Mouse (Mus musculus): ENCODE measurements around the gene Herc2. TPM values are rescaled to one million over a fixed set of nuclear protein-coding genes. Genes with fewer than 3 reads are reported as not detected.
"Not testable (repeated sequence)": the region's sequence is repeated elsewhere in the genome, so short reads cannot be mapped to it uniquely, and the experiment has no call there.

Gene Herc2
- 36.5 and 38.4 TPM in 2 replicates for polyA plus RNA-seq (2016; fragmentation: Nextera tagmentation; extraction: Ambion mirVana)

GRCm38 (mm10) chr7:56049831-56050321, at the start of gene Herc2:
Herc2 (plus strand) TSS chr7:56050196.
- Histone ChIP-seq H3K4me2 (replicated peaks) (peak within 1 kb of the TSS; percentile 76), H3K27ac (peak within 1 kb of the TSS; percentile 92), H3K9ac (peak within 1 kb of the TSS; percentile 80), H3K36me3 (no peaks in the 10 kb centered on the region), H3K27me3 (replicated peaks) (no peaks in the 10 kb centered on the region), H3K4me3 (peak within 1 kb of the TSS; percentile 79), H3K9me3 (no peaks in the 10 kb centered on the region), H3K4me1 (peaks cover 17% of the 10 kb centered on the region)
- ATAC-seq (ENCODE audit: low FRiP score, low read depth) = peak; percentile 99
- WGBS = under 1% methylated on average over 47 of the region's 47 CpGs

GRCm38 (mm10) chr7:56010318-56011017, 39.5 kb upstream of the Herc2 start:
- ATAC-seq (ENCODE audit: low FRiP score, low read depth) = no peak
- H3K4me2 ChIP-seq (replicated peaks) = no peak overlapping the region
- 66% methylated on average over 4 of the region's 4 CpGs for WGBS
- no peaks in the 10 kb centered on the region for H3K9me3 ChIP-seq
- no peaks in the 10 kb centered on the region for H3K4me1 ChIP-seq
- no peaks in the 10 kb centered on the region for H3K27me3 ChIP-seq (replicated peaks)
- 0 out of 2 replicates have a peak, but pooled peaks cover 2% of the 10 kb centered on the region for H3K36me3 ChIP-seq
- no peak overlapping the region for H3K27ac ChIP-seq
- no peak overlapping the region for H3K9ac ChIP-seq
- no peak overlapping the region for H3K4me3 ChIP-seq

- no peaks in the 10 kb centered on the region for H3K4me1 ChIP-seq
- H3K27ac ChIP-seq = no peak overlapping the region
- ATAC-seq (ENCODE audit: low FRiP score, low read depth) = no peak
- H3K4me3 ChIP-seq = no peak overlapping the region
- H3K36me3 ChIP-seq = 0 out of 2 replicates have a peak, but pooled peaks cover 2% of the 10 kb centered on the region
- no peak overlapping the region for H3K9ac ChIP-seq
- H3K27me3 ChIP-seq (replicated peaks) = no peaks in the 10 kb centered on the region
- no peaks in the 10 kb centered on the region for H3K9me3 ChIP-seq
- no peak overlapping the region for H3K4me2 ChIP-seq (replicated peaks)
These were observed 39.0 kb upstream of the Herc2 start for GRCm38 (mm10) chr7:56011018-56011333.

GRCm38 (mm10) chr7:56013261-56014001, 36.6 kb upstream of the Herc2 start:
- 98% methylated on average over 14 of the region's 14 CpGs for WGBS
- ATAC-seq (ENCODE audit: low FRiP score, low read depth) = no peak

GRCm38 (mm10) chr7:56014002-56014702, 35.8 kb upstream of the Herc2 start:
- not testable (repeated sequence) for H3K4me1 ChIP-seq; H3K9ac ChIP-seq; H3K9me3 ChIP-seq; ATAC-seq (ENCODE audit: low FRiP score, low read depth); H3K36me3 ChIP-seq; H3K4me3 ChIP-seq; H3K27ac ChIP-seq; H3K4me2 ChIP-seq (replicated peaks); H3K27me3 ChIP-seq (replicated peaks)
- WGBS = 91% methylated on average over 7 of the region's 18 CpGs

More at GRCm38 (mm10) chr7:56013261-56014001, 36.6 kb upstream of the Herc2 start:
- no peak overlapping the region for H3K4me2 ChIP-seq (replicated peaks)
- no peaks in the 10 kb centered on the region for H3K9me3 ChIP-seq
- no peak overlapping the region for H3K9ac ChIP-seq
- no peaks in the 10 kb centered on the region for H3K27me3 ChIP-seq (replicated peaks)
- H3K4me1 ChIP-seq = no peaks in the 10 kb centered on the region
- no peak overlapping the region for H3K4me3 ChIP-seq
- H3K27ac ChIP-seq = no peak overlapping the region
- 0 out of 2 replicates have a peak, but pooled peaks cover 2% of the 10 kb centered on the region for H3K36me3 ChIP-seq

GRCm38 (mm10) chr7:56015172-56015571, 34.8 kb upstream of the Herc2 start:
- H3K4me1 ChIP-seq = no peaks in the 10 kb centered on the region
- H3K4me3 ChIP-seq = no peak overlapping the region
- no peak overlapping the region for H3K4me2 ChIP-seq (replicated peaks)
- no peak overlapping the region for H3K9ac ChIP-seq
- H3K36me3 ChIP-seq = 0 out of 2 replicates have a peak, but pooled peaks cover 2% of the 10 kb centered on the region
- no peaks in the 10 kb centered on the region for H3K9me3 ChIP-seq
- H3K27ac ChIP-seq = no peak overlapping the region
- ATAC-seq (ENCODE audit: low FRiP score, low read depth) = no peak
- 87% methylated on average over 6 of the region's 6 CpGs for WGBS
- no peaks in the 10 kb centered on the region for H3K27me3 ChIP-seq (replicated peaks)

- H3K4me2 ChIP-seq (replicated peaks) = no peak overlapping the region
- H3K27ac ChIP-seq = no peak overlapping the region
- H3K36me3 ChIP-seq = 0 out of 2 replicates have a peak, but pooled peaks cover 2% of the 10 kb centered on the region
- no peak overlapping the region for H3K9ac ChIP-seq
- 95% methylated on average over 7 of the region's 7 CpGs for WGBS
- H3K9me3 ChIP-seq = no peaks in the 10 kb centered on the region
- no peak overlapping the region for H3K4me3 ChIP-seq
- no peak for ATAC-seq (ENCODE audit: low FRiP score, low read depth)
- no peaks in the 10 kb centered on the region for H3K27me3 ChIP-seq (replicated peaks)
- no peaks in the 10 kb centered on the region for H3K4me1 ChIP-seq
These were observed 34.2 kb upstream of the Herc2 start for GRCm38 (mm10) chr7:56015837-56016236.

GRCm38 (mm10) chr7:56017761-56018160, 32.2 kb upstream of the Herc2 start:
- no peak for ATAC-seq (ENCODE audit: low FRiP score, low read depth)
- H3K4me3 ChIP-seq = no peak overlapping the region
- 0 out of 2 replicates have a peak, but pooled peaks cover 2% of the 10 kb centered on the region for H3K36me3 ChIP-seq
- H3K9me3 ChIP-seq = no peaks in the 10 kb centered on the region
- H3K27ac ChIP-seq = no peak overlapping the region
- WGBS = 86% methylated on average over 3 of the region's 3 CpGs
- no peaks in the 10 kb centered on the region for H3K27me3 ChIP-seq (replicated peaks)
- H3K4me2 ChIP-seq (replicated peaks) = no peak overlapping the region
- no peaks in the 10 kb centered on the region for H3K4me1 ChIP-seq
- no peak overlapping the region for H3K9ac ChIP-seq

- 0 out of 2 replicates have a peak, but pooled peaks cover 2% of the 10 kb centered on the region for H3K36me3 ChIP-seq
- WGBS = 59% methylated on average over 7 of the region's 7 CpGs
- ATAC-seq (ENCODE audit: low FRiP score, low read depth) = 0 out of 2 replicates have a peak, but pooled peaks have one; percentile 9
These were observed 31.5 kb upstream of the Herc2 start for GRCm38 (mm10) chr7:56018446-56018971.

GRCm38 (mm10) chr7:56018972-56019929, 30.7 kb upstream of the Herc2 start:
- Histone ChIP-seq H3K4me2 (replicated peaks) (peak overlapping the region; percentile 74), H3K27ac (peak overlapping the region; percentile 47; the same call in 1 of the 2 replicates), H3K4me3 (peak overlapping the region; percentile 72), H3K9ac (peak overlapping the region; percentile 82), H3K4me1 (no peaks in the 10 kb centered on the region), H3K9me3 (no peaks in the 10 kb centered on the region), H3K36me3 (0 out of 2 replicates have a peak, but pooled peaks cover 2% of the 10 kb centered on the region), H3K27me3 (replicated peaks) (no peaks in the 10 kb centered on the region)
- under 1% methylated on average over 68 of the region's 71 CpGs for WGBS
- peak; percentile 95 for ATAC-seq (ENCODE audit: low FRiP score, low read depth)

More at GRCm38 (mm10) chr7:56018446-56018971, 31.5 kb upstream of the Herc2 start:
- H3K27me3 ChIP-seq (replicated peaks) = no peaks in the 10 kb centered on the region
- H3K27ac ChIP-seq = no peak overlapping the region
- no peaks in the 10 kb centered on the region for H3K4me1 ChIP-seq
- H3K4me3 ChIP-seq = peak overlapping the region; percentile 72
- peak overlapping the region; percentile 42; the same call in 1 of the 2 replicates for H3K9ac ChIP-seq
- peak overlapping the region; percentile 74 for H3K4me2 ChIP-seq (replicated peaks)
- no peaks in the 10 kb centered on the region for H3K9me3 ChIP-seq

GRCm38 (mm10) chr7:56019930-56020253, 30.1 kb upstream of the Herc2 start, which contains the start of gene Nipa1:
Nipa1 (minus strand) TSS chr7:56019954.
- peak within 1 kb of the TSS; percentile 74 for H3K4me2 ChIP-seq (replicated peaks)
- H3K9me3 ChIP-seq = no peaks in the 10 kb centered on the region
- H3K4me1 ChIP-seq = no peaks in the 10 kb centered on the region
- no peak for ATAC-seq (ENCODE audit: low FRiP score, low read depth)
- H3K36me3 ChIP-seq = 0 out of 2 replicates have a peak, but pooled peaks cover 2% of the 10 kb centered on the region
- peak within 1 kb of the TSS; percentile 82 for H3K9ac ChIP-seq
- WGBS = 53% methylated on average over 3 of the region's 3 CpGs
- no peaks in the 10 kb centered on the region for H3K27me3 ChIP-seq (replicated peaks)
- peak within 1 kb of the TSS; percentile 72 for H3K4me3 ChIP-seq
- peak within 1 kb of the TSS; percentile 47; the same call in 1 of the 2 replicates for H3K27ac ChIP-seq
